Mouse (Mus musculus) kidney, embryonic 15.5 days (tissue): ENCODE measurements around the gene Sorcs3. TPM values are rescaled to one million over a fixed set of nuclear protein-coding genes. Genes with fewer than 3 reads are reported as not detected.

Experiments
- ATAC-seq: fragments of 200-750 bp; cut with Nextera tagmentation; replicated peaks from 2 replicates; pipeline ENCODE4 v1.8.0; 2017; ENCODE audit warnings: moderate TSS enrichment; ENCODE audit not compliant: low FRiP score
- H3K27ac ChIP-seq: fragments of 300-500 bp; sonication (generic); 2 replicates; pipeline ENCODE4 v1.5.1; 2015; ENCODE audit warnings: mild to moderate bottlenecking, inconsistent platforms
- H3K27me3 ChIP-seq: fragments of 300-500 bp; sonication (generic); 2 replicates; pipeline ENCODE4 v1.6.1; 2015; ENCODE audit warnings: inconsistent platforms
- H3K36me3 ChIP-seq: fragments of 300-500 bp; sonication (generic); 2 replicates; pipeline ENCODE4 v1.6.1; 2015; ENCODE audit warnings: inconsistent platforms
- H3K4me1 ChIP-seq: fragments of 300-500 bp; sonication (generic); 2 replicates; pipeline ENCODE4 v1.6.1; 2015; ENCODE audit warnings: inconsistent platforms
- H3K4me2 ChIP-seq: fragments of 300-500 bp; sonication (generic); 2 replicates; pipeline ENCODE4 v1.6.1; 2015; ENCODE audit warnings: moderate library complexity, mild to moderate bottlenecking, inconsistent platforms
- H3K4me3 ChIP-seq: fragments of 300-500 bp; sonication (generic); replicated peaks from 2 replicates; pipeline ENCODE4 v1.5.1; 2015; ENCODE audit warnings: mild to moderate bottlenecking, inconsistent platforms
- H3K9ac ChIP-seq: fragments of 300-500 bp; sonication (generic); 2 replicates; pipeline ENCODE4 v1.6.1; 2015; ENCODE audit warnings: mild to moderate bottlenecking, inconsistent platforms
- H3K9me3 ChIP-seq: fragments of 300-500 bp; sonication (generic); replicated peaks from 2 replicates; pipeline ENCODE4 v1.6.1; 2016; ENCODE audit warnings: inconsistent platforms
- whole genome bisulfite sequencing: fragments of 180-500 bp; shearing (Covaris S2); methylation state at CpG from one replicate; pipeline ENCODE4 v1.1.7; 2015; ENCODE audit warnings: mixed read lengths; 5-methylcytosine and 5-hydroxymethylcytosine counted together
- polyA plus RNA-seq: library from polyadenylated mRNA; unstranded; fragments of >200 nt; fragmentation: Nextera tagmentation; extraction: Ambion mirVana; gene quantifications from 2 replicates; pipeline ENCODE4 v1.2.1, GENCODE M21; 2015

Gene Sorcs3
- polyA plus RNA-seq, 1 experiment from 2014 or later, result 1.1 TPM

- WGBS, result 60% methylated on average over 13 of the region's 13 CpGs
- H3K4me3 ChIP-seq, result no peak overlapping the region
- no peaks in the 10 kb centered on the region for H3K4me1 ChIP-seq
- H3K4me2 ChIP-seq, result no peak overlapping the region
- no peak overlapping the region for H3K9ac ChIP-seq
- H3K27me3 ChIP-seq, result no peaks in the 10 kb centered on the region
- ATAC-seq, result no peak
- no peaks in the 10 kb centered on the region for H3K9me3 ChIP-seq
- no peak overlapping the region for H3K27ac ChIP-seq
- H3K36me3 ChIP-seq, result no peaks in the 10 kb centered on the region
Measured at GRCm38 (mm10) chr19:48237786-48238372, 32.1 kb downstream of the Sorcs3 start.

- Histone ChIP-seq H3K27me3 (no peaks in the 10 kb centered on the region), H3K27ac (no peak overlapping the region), H3K4me2 (no peak overlapping the region), H3K4me3 (no peak overlapping the region), H3K36me3 (no peaks in the 10 kb centered on the region), H3K4me1 (no peaks in the 10 kb centered on the region), H3K9me3 (no peaks in the 10 kb centered on the region), H3K9ac (no peak overlapping the region)
- no peak for ATAC-seq
- WGBS, result 86% methylated on average over 9 of the region's 9 CpGs
Measured at GRCm38 (mm10) chr19:48238391-48238790, 32.6 kb downstream of the Sorcs3 start.

- Histone ChIP-seq H3K4me1 (no peaks in the 10 kb centered on the region), H3K27ac (no peak overlapping the region), H3K9ac (no peak overlapping the region), H3K9me3 (no peaks in the 10 kb centered on the region), H3K4me3 (no peak overlapping the region), H3K36me3 (no peaks in the 10 kb centered on the region), H3K27me3 (no peaks in the 10 kb centered on the region), H3K4me2 (no peak overlapping the region)
- ATAC-seq, result no peak
- WGBS, result 81% methylated on average over 2 of the region's 2 CpGs
Measured at GRCm38 (mm10) chr19:48240960-48241359, 35.1 kb downstream of the Sorcs3 start.

GRCm38 (mm10) chr19:48244036-48244435, 38.2 kb downstream of the Sorcs3 start:
- Histone ChIP-seq H3K4me2 (no peak overlapping the region), H3K4me3 (no peak overlapping the region), H3K27me3 (no peaks in the 10 kb centered on the region), H3K4me1 (no peaks in the 10 kb centered on the region), H3K9me3 (no peaks in the 10 kb centered on the region), H3K36me3 (no peaks in the 10 kb centered on the region), H3K9ac (no peak overlapping the region), H3K27ac (no peak overlapping the region)
- WGBS, result 68% methylated on average over 3 of the region's 3 CpGs
- ATAC-seq, result no peak

GRCm38 (mm10) chr19:48259223-48259622, 53.4 kb downstream of the Sorcs3 start:
- 52% methylated on average over 7 of the region's 7 CpGs for WGBS
- ATAC-seq, result no peak
- no peak overlapping the region for H3K4me3 ChIP-seq
- no peak overlapping the region for H3K9ac ChIP-seq
- no peak overlapping the region for H3K4me2 ChIP-seq
- H3K36me3 ChIP-seq, result no peaks in the 10 kb centered on the region
- H3K27ac ChIP-seq, result no peak overlapping the region
- H3K4me1 ChIP-seq, result no peaks in the 10 kb centered on the region
- H3K27me3 ChIP-seq, result no peaks in the 10 kb centered on the region
- no peaks in the 10 kb centered on the region for H3K9me3 ChIP-seq

- ATAC-seq, result no peak
- H3K27me3 ChIP-seq, result no peaks in the 10 kb centered on the region
- WGBS, result 83% methylated on average over 8 of the region's 8 CpGs
- no peak overlapping the region for H3K9ac ChIP-seq
- H3K27ac ChIP-seq, result no peak overlapping the region
- H3K4me1 ChIP-seq, result no peaks in the 10 kb centered on the region
- no peaks in the 10 kb centered on the region for H3K36me3 ChIP-seq
- H3K9me3 ChIP-seq, result no peaks in the 10 kb centered on the region
- H3K4me3 ChIP-seq, result no peak overlapping the region
- no peak overlapping the region for H3K4me2 ChIP-seq
Measured at GRCm38 (mm10) chr19:48260671-48261070, 54.8 kb downstream of the Sorcs3 start.

- H3K4me3 ChIP-seq, result no peak overlapping the region
- no peak overlapping the region for H3K4me2 ChIP-seq
- H3K4me1 ChIP-seq, result no peaks in the 10 kb centered on the region
- no peak overlapping the region for H3K27ac ChIP-seq
- no peaks in the 10 kb centered on the region for H3K9me3 ChIP-seq
- H3K36me3 ChIP-seq, result no peaks in the 10 kb centered on the region
- H3K9ac ChIP-seq, result no peak overlapping the region
- ATAC-seq, result no peak
- H3K27me3 ChIP-seq, result no peaks in the 10 kb centered on the region
- WGBS, result 80% methylated on average over 5 of the region's 5 CpGs
Measured at GRCm38 (mm10) chr19:48263750-48264149, 57.9 kb downstream of the Sorcs3 start.

GRCm38 (mm10) chr19:48280273-48280672, 74.4 kb downstream of the Sorcs3 start:
- Histone ChIP-seq H3K4me1 (no peaks in the 10 kb centered on the region), H3K4me3 (no peak overlapping the region), H3K9me3 (no peaks in the 10 kb centered on the region), H3K27ac (no peak overlapping the region), H3K9ac (no peak overlapping the region), H3K27me3 (no peaks in the 10 kb centered on the region), H3K4me2 (no peak overlapping the region), H3K36me3 (no peaks in the 10 kb centered on the region)
- WGBS, result 71% methylated on average over 8 of the region's 8 CpGs
- no peak for ATAC-seq

- Histone ChIP-seq H3K4me1 (0 out of 2 replicates have a peak, but pooled peaks cover 4% of the 10 kb centered on the region), H3K4me2 (no peak overlapping the region), H3K27me3 (no peaks in the 10 kb centered on the region), H3K4me3 (no peak overlapping the region), H3K9ac (no peak overlapping the region), H3K27ac (no peak overlapping the region), H3K36me3 (no peaks in the 10 kb centered on the region), H3K9me3 (no peaks in the 10 kb centered on the region)
- no peak for ATAC-seq
- WGBS, result 91% methylated on average over 6 of the region's 6 CpGs
Measured at GRCm38 (mm10) chr19:48282250-48282649, 76.4 kb downstream of the Sorcs3 start.

GRCm38 (mm10) chr19:48283217-48283616, 77.4 kb downstream of the Sorcs3 start:
- 41% methylated on average over 4 of the region's 4 CpGs for WGBS
- no peak overlapping the region for H3K27ac ChIP-seq
- no peak overlapping the region for H3K9ac ChIP-seq
- no peaks in the 10 kb centered on the region for H3K27me3 ChIP-seq
- no peak for ATAC-seq
- H3K4me3 ChIP-seq, result no peak overlapping the region
- H3K9me3 ChIP-seq, result no peaks in the 10 kb centered on the region
- no peak overlapping the region for H3K4me2 ChIP-seq
- no peaks in the 10 kb centered on the region for H3K36me3 ChIP-seq
- 0 out of 2 replicates have a peak, but pooled peaks cover 4% of the 10 kb centered on the region for H3K4me1 ChIP-seq

GRCm38 (mm10) chr19:48285602-48286225, 79.9 kb downstream of the Sorcs3 start:
- Histone ChIP-seq H3K4me3 (no peak overlapping the region), H3K4me1 (0 out of 2 replicates have a peak, but pooled peaks cover 4% of the 10 kb centered on the region), H3K27me3 (no peaks in the 10 kb centered on the region), H3K36me3 (no peaks in the 10 kb centered on the region), H3K9me3 (no peaks in the 10 kb centered on the region), H3K4me2 (no peak overlapping the region), H3K9ac (no peak overlapping the region), H3K27ac (no peak overlapping the region)
- ATAC-seq, result 0 out of 2 replicates have a peak, but pooled peaks have one; percentile 54
- 48% methylated on average over 10 of the region's 10 CpGs for WGBS

- Histone ChIP-seq H3K4me1 (no peaks in the 10 kb centered on the region), H3K27me3 (no peaks in the 10 kb centered on the region), H3K27ac (no peak overlapping the region), H3K36me3 (no peaks in the 10 kb centered on the region), H3K9me3 (no peaks in the 10 kb centered on the region), H3K4me2 (no peak overlapping the region), H3K9ac (no peak overlapping the region), H3K4me3 (no peak overlapping the region)
- WGBS, result 88% methylated on average over 2 of the region's 2 CpGs
- ATAC-seq, result no peak
Measured at GRCm38 (mm10) chr19:48294251-48294650, 88.4 kb downstream of the Sorcs3 start.

- no peak overlapping the region for H3K9ac ChIP-seq
- no peaks in the 10 kb centered on the region for H3K36me3 ChIP-seq
- no peak overlapping the region for H3K4me2 ChIP-seq
- H3K4me1 ChIP-seq, result no peaks in the 10 kb centered on the region
- 85% methylated on average over 2 of the region's 2 CpGs for WGBS
- H3K9me3 ChIP-seq, result no peaks in the 10 kb centered on the region
- no peak overlapping the region for H3K4me3 ChIP-seq
- ATAC-seq, result no peak
- no peak overlapping the region for H3K27ac ChIP-seq
- no peaks in the 10 kb centered on the region for H3K27me3 ChIP-seq
Measured at GRCm38 (mm10) chr19:48298384-48298783, 92.6 kb downstream of the Sorcs3 start.
